Comparison of ENCODE assay signal across 25 mouse cellular contexts in genomic region chr5:93106048-93106447, GRCm38 (mm10). TPM values are rescaled to one million over a fixed set of nuclear protein-coding genes. Genes with fewer than 3 reads are reported as not detected.
A peak's percentile ranks its signal among the peaks of the same experiment; 100 is the strongest.
DNase-seq lines count a peak whose midpoint lies in the region; ATAC-seq and TF ChIP-seq lines count a peak whose summit lies in the region.
"Had no signal": no experiment of that assay in that cellular context is flagged by ENCODE, and none has a peak within 500 bp of the region (broad histone marks: within the 10 kb centered on the region; RNA-seq: fewer than 3 reads in every experiment).

No protein-coding gene starts in this region.

- TF ChIP-seq CTCF in gastrocnemius, adult 2 months (IDR thresholded peaks at IDR 0.05), result no peak

- no peak for DNase-seq in gastrocnemius, adult 2 months
- no peak for DNase-seq in gastrocnemius, postnatal 10 days
- DNase-seq in kidney, postnatal 10 days, result no peak
- no peak for DNase-seq in thymus, postnatal 36 days
- DNase-seq: adrenal gland, adult 8-10 months; adrenal gland, postnatal 14 days; adrenal gland, postnatal 36 days; B cell, adult 2 months; cerebellum, adult 18-20 months; cerebellum, adult 8-10 months; cerebellum, adult 9-11 months; cerebellum, postnatal 14 days; cerebellum, postnatal 36 days; embryo, embryonic 11 days had no signal

- WGBS in kidney, embryonic 15.5 days, result 94% methylated on average over 4 of the region's 4 CpGs

- ATAC-seq in kidney, embryonic 15.5 days (replicated peaks; ENCODE audit: low FRiP score), result no peak
- ATAC-seq in megakaryocyte, adult 5-6 weeks (ENCODE audit: poor library complexity, severe bottlenecking), result no peak
- ATAC-seq: activated CD4-positive, CD25-positive, alpha-beta regulatory T cell, adult 4 months; forebrain, embryonic 13.5 days; forebrain, embryonic 15.5 days had no signal

- no peak overlapping the region for H3K4me2 ChIP-seq in kidney, embryonic 15.5 days
- H3K4me2 ChIP-seq: embryonic facial prominence, embryonic 13.5 days; embryonic facial prominence, embryonic 15.5 days; forebrain, embryonic 13.5 days; forebrain, embryonic 15.5 days had no signal

- no peak overlapping the region for H3K4me3 ChIP-seq in gastrocnemius, adult 2 months
- no peak overlapping the region for H3K4me3 ChIP-seq in kidney, embryonic 15.5 days (replicated peaks)
- peak overlapping the region; percentile 70 for H3K4me3 ChIP-seq in megakaryocyte, embryonic 14.5 days (replicated peaks)
- H3K4me3 ChIP-seq: embryonic facial prominence, embryonic 13.5 days; embryonic facial prominence, embryonic 15.5 days; forebrain, embryonic 13.5 days; forebrain, embryonic 15.5 days had no signal

- H3K27ac ChIP-seq in gastrocnemius, adult 2 months, result peak overlapping the region; percentile 61; the same call in 1 of the 2 replicates
- peak overlapping the region; percentile 67; the same call in 1 of the 2 replicates for H3K27ac ChIP-seq in kidney, embryonic 15.5 days
- H3K27ac ChIP-seq: embryonic facial prominence, embryonic 13.5 days; embryonic facial prominence, embryonic 15.5 days; forebrain, embryonic 13.5 days; forebrain, embryonic 15.5 days had no signal

- no peak overlapping the region for H3K9ac ChIP-seq in kidney, embryonic 15.5 days
- H3K9ac ChIP-seq: embryonic facial prominence, embryonic 13.5 days; embryonic facial prominence, embryonic 15.5 days; forebrain, embryonic 13.5 days; forebrain, embryonic 15.5 days had no signal

- H3K9me3 ChIP-seq in kidney, embryonic 15.5 days (replicated peaks), result no peaks in the 10 kb centered on the region
- H3K9me3 ChIP-seq in megakaryocyte, embryonic 14.5 days, result no peaks in the 10 kb centered on the region
- H3K9me3 ChIP-seq: embryonic facial prominence, embryonic 13.5 days; embryonic facial prominence, embryonic 15.5 days; forebrain, embryonic 13.5 days; forebrain, embryonic 15.5 days; G1E had no signal

- H3K4me1 ChIP-seq in kidney, embryonic 15.5 days, result peaks cover 30% of the 10 kb centered on the region
- peaks cover 83% of the 10 kb centered on the region for H3K4me1 ChIP-seq in megakaryocyte, embryonic 14.5 days
- H3K4me1 ChIP-seq: forebrain, embryonic 15.5 days had no signal

- no peaks in the 10 kb centered on the region for H3K27me3 ChIP-seq in kidney, embryonic 15.5 days
- H3K27me3 ChIP-seq in megakaryocyte, embryonic 14.5 days (replicated peaks), result no peaks in the 10 kb centered on the region
- H3K27me3 ChIP-seq: CH12.LX; embryonic facial prominence, embryonic 13.5 days; embryonic facial prominence, embryonic 15.5 days; forebrain, embryonic 13.5 days; forebrain, embryonic 15.5 days; Patski had no signal

- intact Hi-C loops in gastrocnemius, adult 2 months (cut with DNase I), result no loop called here

- peaks cover 22% of the 10 kb centered on the region for H3K36me3 ChIP-seq in kidney, embryonic 15.5 days
- H3K36me3 ChIP-seq in megakaryocyte, embryonic 14.5 days (replicated peaks; ENCODE audit: low read length), result peaks cover 51% of the 10 kb centered on the region

RNA-seq across cellular contexts. Expression of gene Sept11, which starts 12.8 kb away (rescaled TPM):
- total RNA-seq in gastrocnemius, adult 2 months (2021), result 10 to 100 TPM; 85.1 to 87.6 TPM
- total RNA-seq in gastrocnemius, postnatal 10 days (2021), result 100 to 1,000 TPM; 161 to 185 TPM
- 221 and 222 TPM in 2 replicates for polyA plus RNA-seq in kidney, embryonic 15.5 days (2015; fragmentation: Nextera tagmentation; extraction: Ambion mirVana)
- polyA plus RNA-seq in megakaryocyte, embryonic 14.5 days (2012; ENCODE audit: insufficient read depth, low replicate concordance), result 8.9 and 29.8 TPM in 2 replicates
- total RNA-seq in megakaryocyte, adult 5-6 weeks (2015), result 70.4 and 82.5 TPM in 2 replicates
- total RNA-seq in megakaryocyte, adult 5-6 weeks (2017), result 83.3 and 87.4 TPM in 2 replicates
